Mouse (Mus musculus): ENCODE results near the gene Dlg3. TPM values are rescaled to one million over a fixed set of nuclear protein-coding genes. Genes with fewer than 3 reads are reported as not detected.

The Dlg3 gene
- total RNA-seq, 2 experiments from 2014 or later, result 3.0 to 3.4 TPM

DNA sequence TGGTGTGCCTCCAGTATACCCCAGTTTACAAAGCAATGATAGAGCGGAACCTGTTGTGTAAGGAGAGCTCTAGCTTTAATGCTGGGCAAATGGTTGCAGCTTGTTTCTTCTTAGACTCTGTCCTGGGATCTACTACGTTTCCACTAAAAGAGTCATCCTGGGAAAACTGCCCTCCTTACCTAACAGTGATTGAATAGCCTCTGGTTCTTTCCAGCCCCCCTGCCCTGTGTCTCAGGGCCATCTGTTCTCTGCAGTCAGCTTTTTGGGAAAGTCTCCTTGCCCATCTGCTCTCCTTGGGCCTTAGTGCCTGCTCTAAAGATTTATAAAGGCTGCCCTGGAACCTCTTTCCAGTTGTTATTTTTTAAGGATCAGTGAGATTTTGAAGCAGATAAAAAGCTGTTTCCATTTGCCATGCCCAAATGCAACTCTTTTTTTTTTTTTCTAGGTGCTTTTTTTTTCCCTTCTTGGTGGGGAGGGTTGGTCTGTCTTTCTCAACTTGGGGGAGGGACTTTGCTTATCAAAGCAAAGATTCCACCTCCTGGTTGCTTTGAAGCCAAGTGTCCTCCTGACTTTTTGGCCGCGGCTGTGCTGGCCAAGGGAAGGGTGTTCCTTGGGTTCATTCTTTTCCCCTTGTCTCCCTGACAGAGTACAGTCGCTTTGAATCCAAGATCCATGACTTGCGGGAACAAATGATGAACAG lies 28.7 kb downstream of the Dlg3 start:
- intact Hi-C loops (cut with DNase I), result no loop called here
- no peak for DNase-seq

- DNase-seq, result no peak
- intact Hi-C loops (cut with DNase I), result no loop called here
Measured at GRCm38 (mm10) chrX:100796741-100797090, 29.2 kb downstream of the Dlg3 start.

- intact Hi-C loops (cut with DNase I), result no loop called here
- no peak for DNase-seq
Measured at GRCm38 (mm10) chrX:100797370-100797769, 29.8 kb downstream of the Dlg3 start.

- DNase-seq, result no peak
- intact Hi-C loops (cut with DNase I), result no loop called here
Measured at GRCm38 (mm10) chrX:100797851-100798527, 30.5 kb downstream of the Dlg3 start.

DNA sequence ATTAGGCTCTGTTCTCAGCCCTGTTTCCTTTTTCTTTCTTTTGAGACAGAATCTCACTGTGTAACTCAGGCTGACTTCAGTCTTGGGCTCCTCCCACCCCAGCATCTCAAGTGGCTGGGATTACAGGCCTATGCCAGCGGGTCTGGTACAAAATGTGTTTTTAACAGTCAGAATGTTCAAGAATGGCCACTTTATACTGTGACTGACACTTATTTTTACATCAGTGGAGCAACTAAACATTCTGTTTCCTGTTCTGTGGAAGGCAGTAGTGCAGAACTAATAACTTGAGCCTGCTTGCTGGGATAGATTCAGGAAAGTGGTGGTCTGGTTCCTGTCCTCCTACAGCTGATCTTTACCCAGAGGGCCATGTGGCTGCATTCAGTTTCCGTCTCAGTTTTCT lies 33.1 kb downstream of the Dlg3 start:
- no peak for DNase-seq
- intact Hi-C loops (cut with DNase I), result no loop called here

DNA sequence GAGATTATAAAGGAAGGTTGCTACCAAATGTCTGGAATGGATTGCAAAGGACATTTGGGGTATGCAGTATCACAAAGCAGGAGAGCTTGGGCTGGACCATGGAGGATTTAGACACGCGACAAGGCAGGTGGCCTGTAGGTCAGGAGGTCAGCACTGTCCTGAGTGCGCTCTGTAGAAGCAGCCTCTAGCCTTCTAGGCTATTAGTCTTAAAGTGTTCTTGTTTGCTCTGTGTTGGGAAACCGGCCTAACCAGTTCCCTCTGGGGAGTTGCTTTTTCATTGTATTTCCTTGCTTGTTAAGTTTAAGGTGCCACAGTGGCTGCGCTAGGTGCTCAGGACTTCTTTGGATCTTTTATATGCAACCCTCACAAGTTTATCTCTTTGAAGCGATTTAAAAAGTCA lies 34.5 kb downstream of the Dlg3 start:
- no peak for DNase-seq
- intact Hi-C loops (cut with DNase I), result no loop called here

DNA sequence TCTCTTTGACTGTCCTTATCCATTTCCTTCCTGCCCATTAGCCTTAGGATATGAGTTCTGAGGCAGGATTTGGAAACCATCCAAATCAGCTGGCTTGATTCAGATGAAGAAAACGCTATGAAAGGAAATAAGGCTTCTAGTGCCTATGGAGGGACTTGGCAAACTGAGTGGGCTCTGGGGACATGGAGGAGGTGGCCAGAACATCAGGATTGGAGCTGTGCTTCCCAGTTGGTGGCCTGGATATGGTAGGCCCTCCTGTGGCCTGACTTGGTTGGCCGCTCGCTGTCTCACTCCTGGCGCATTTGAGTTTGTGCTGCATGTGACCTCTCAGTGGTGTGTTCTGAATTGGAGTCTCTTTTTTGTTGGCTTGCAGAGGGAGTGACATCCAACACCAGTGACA lies 43.6 kb downstream of the Dlg3 start:
- intact Hi-C loops (cut with DNase I), result no loop called here
- DNase-seq, result no peak

- intact Hi-C loops (cut with DNase I), result no loop called here
Measured at GRCm38 (mm10) chrX:100814139-100814538, 46.6 kb downstream of the Dlg3 start.

GRCm38 (mm10) chrX:100815766-100816165 lies 48.2 kb downstream of the Dlg3 start:
- intact Hi-C loops (cut with DNase I), result no loop called here
- DNase-seq, result no peak

More at GRCm38 (mm10) chrX:100814139-100814538, 46.6 kb downstream of the Dlg3 start:
- no peak for DNase-seq

- no peak for DNase-seq
- intact Hi-C loops (cut with DNase I), result no loop called here
Measured at GRCm38 (mm10) chrX:100818681-100819080, 51.2 kb downstream of the Dlg3 start.

DNA sequence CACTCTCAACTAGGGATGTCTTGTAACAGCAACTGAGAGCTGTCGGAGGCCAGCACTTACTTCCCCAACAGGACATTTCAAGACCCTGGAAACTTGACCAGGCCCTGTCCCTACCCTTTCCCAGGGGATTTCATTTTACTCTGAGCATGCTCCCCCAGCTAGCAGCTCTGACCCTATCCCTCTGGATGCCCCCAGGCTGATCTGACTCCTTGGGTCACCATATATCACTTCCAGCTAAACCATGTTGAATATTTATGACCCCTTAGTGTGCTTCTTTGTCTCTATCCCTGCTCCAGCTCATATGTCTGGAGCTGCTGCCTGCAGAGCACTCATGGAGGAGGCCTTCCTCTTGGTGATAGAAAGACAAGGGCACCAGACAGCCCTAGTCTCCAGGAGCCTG lies 53.6 kb downstream of the Dlg3 start:
- DNase-seq, result no peak
- intact Hi-C loops (cut with DNase I), result no loop called here

DNA sequence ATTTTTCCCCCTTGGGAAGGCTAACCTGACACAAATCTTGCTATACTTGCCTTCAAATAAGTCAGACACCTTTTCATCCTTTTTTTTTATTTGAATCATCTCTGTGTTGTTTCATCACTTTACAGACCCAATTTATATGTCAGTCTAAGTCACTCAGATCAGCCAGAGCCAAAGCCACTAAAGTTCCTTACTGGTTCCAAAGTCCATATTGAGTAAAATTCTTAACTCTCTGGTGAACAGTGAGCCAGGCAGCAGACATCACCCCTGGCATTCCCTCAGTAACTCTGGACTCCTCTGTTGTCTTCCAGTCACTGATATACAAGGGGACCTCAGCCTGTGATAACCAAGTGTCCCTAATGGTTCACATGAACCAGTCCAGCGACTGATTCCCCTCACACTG lies 58.0 kb downstream of the Dlg3 start:
- DNase-seq, result no peak
- intact Hi-C loops (cut with DNase I), result no loop called here

- DNase-seq, result no peak
- intact Hi-C loops (cut with DNase I), result no loop called here
Measured at GRCm38 (mm10) chrX:100832806-100833205, 65.3 kb downstream of the Dlg3 start.

- intact Hi-C loops (cut with DNase I), result no loop called here
- no peak for DNase-seq
Measured at GRCm38 (mm10) chrX:100839211-100839610, 71.7 kb downstream of the Dlg3 start.

Other genes starting within 250 kb of the Dlg3 start
- not detected for gene Dgat2l6, start 242.9 kb upstream of the Dlg3 start, total RNA-seq (2021)
- gene Awat1, start 195.5 kb upstream of the Dlg3 start, total RNA-seq (2021), result not detected
- gene P2ry4, start 172.9 kb upstream of the Dlg3 start, total RNA-seq (2021), result not detected
- gene Arr3, start 162.2 kb upstream of the Dlg3 start, total RNA-seq (2021), result not detected
- under 1 TPM; 0.36 to 0.87 TPM for gene Kif4, start 142.0 kb upstream of the Dlg3 start, total RNA-seq (2021)
- gene Pdzd11, start 141.2 kb upstream of the Dlg3 start, total RNA-seq (2021), result 10 to 100 TPM; 25.8 to 28.3 TPM
- gene Gdpd2, start 37.8 kb upstream of the Dlg3 start, total RNA-seq (2021), result not detected